Mouse (Mus musculus) bone marrow, adult 2 months (tissue): ENCODE data around the gene Maea. TPM values are rescaled to one million over a fixed set of nuclear protein-coding genes. Genes with fewer than 3 reads are reported as not detected.

Source experiments
- H3K27ac ChIP-seq: fragments of 200-500 bp; 2 replicates; pipeline ENCODE4 v1.5.1; 2012; ENCODE audit warnings: low read depth, mild to moderate bottlenecking, control low read depth, inconsistent platforms, low read length; ENCODE audit not compliant: control insufficient read depth, poor library complexity, insufficient read depth
- H3K4me1 ChIP-seq: fragments of 200-500 bp; 2 replicates; pipeline ENCODE4 v1.6.1; 2011; ENCODE audit warnings: low read length; ENCODE audit not compliant: control insufficient read depth, insufficient read depth
- H3K4me3 ChIP-seq: fragments of 200-500 bp; replicated peaks from 2 replicates; pipeline ENCODE3; 2011; ENCODE audit warnings: mild to moderate bottlenecking, low read depth, low read length, control low read depth; ENCODE audit not compliant: control insufficient read depth
- CTCF ChIP-seq: fragments of 200-500 bp; IDR thresholded peaks from 2 replicates; pipeline ENCODE4 v1.5.1; 2011; ENCODE audit warnings: low read length, control low read depth; ENCODE audit not compliant: control insufficient read depth, insufficient read depth
- POLR2A ChIP-seq: fragments of 200-500 bp; IDR thresholded peaks from 2 replicates; pipeline ENCODE4 v1.6.1; 2011; ENCODE audit warnings: low read depth, mild to moderate bottlenecking, control low read depth, low read length, borderline replicate concordance; ENCODE audit not compliant: control insufficient read depth
- WGBS: fragments of 180-500 bp; shearing (Covaris S2); methylation state at CpG from one replicate; pipeline ENCODE4 v1.1.7; 2018; 5-methylcytosine and 5-hydroxymethylcytosine counted together
- polyA plus RNA-seq: library from polyadenylated mRNA; stranded (reverse); fragments of >200 nt; gene quantifications from 2 replicates; pipeline ENCODE4 v1.2.4, GENCODE M21; 2011; ENCODE audit warnings: low replicate concordance; ENCODE audit not compliant: missing spikeins, insufficient read depth, insufficient read length

Maea gene
- polyA plus RNA-seq, 1 experiment, result 32.3 TPM

GRCm38 (mm10) chr5:33420313-33420712 is 85.0 kb downstream of the Maea start:
- 5% methylated on average over 3 of the region's 3 CpGs for WGBS
- Histone ChIP-seq H3K4me1 (no peaks in the 10 kb centered on the region), H3K4me3 (no peak overlapping the region), H3K27ac (no peak overlapping the region)
- TF ChIP-seq CTCF (no peak), POLR2A (no peak)

Other genes starting within 250 kb of the Maea start
- not detected in 2 replicates for gene Slc5a1, start 231.3 kb upstream of the Maea start, polyA plus RNA-seq
- 3.1 and 6.6 TPM in 2 replicates for gene Spon2, start 117.1 kb upstream of the Maea start, polyA plus RNA-seq
- gene Ctbp1, start 60.5 kb upstream of the Maea start, polyA plus RNA-seq, result 98.6 and 105 TPM in 2 replicates
- 7.7 and 8.0 TPM in 2 replicates for gene Uvssa, start 43.0 kb downstream of the Maea start, polyA plus RNA-seq
- not detected in 2 replicates for gene Nkx1-1, start 98.5 kb downstream of the Maea start, polyA plus RNA-seq